Comparison of ENCODE assay signal across 24 mouse cellular contexts in the genomic region with DNA sequence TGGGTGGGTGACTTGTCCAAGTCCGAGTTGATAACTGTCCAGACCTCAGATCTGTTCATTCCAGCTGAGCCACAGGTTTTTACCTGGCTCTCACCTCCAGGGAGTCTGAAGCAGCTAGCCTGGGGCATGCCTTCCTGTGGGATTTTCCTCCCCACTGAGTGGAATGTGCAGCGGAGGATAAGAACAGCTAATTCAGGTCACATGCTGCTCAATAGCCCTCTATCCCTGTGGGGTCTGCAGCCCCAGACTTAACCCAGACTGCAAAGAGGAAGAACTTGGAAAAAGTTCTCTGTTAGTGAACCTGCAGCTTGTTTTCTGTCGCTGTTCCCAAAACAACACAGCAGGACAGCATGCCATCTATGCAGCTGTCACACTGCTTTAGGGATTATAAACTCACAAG. TPM values are rescaled to one million over a fixed set of nuclear protein-coding genes. Genes with fewer than 3 reads are reported as not detected.
DNase-seq lines count a peak whose midpoint lies in the region; ATAC-seq and TF ChIP-seq lines count a peak whose summit lies in the region.
"Had no signal": no experiment of that assay in that cellular context is flagged by ENCODE, and none has a peak within 500 bp of the region (broad histone marks: within the 10 kb centered on the region; RNA-seq: fewer than 3 reads in every experiment).

No protein-coding gene starts in this region.

- no peak overlapping the region for H3K4me3 ChIP-seq in forebrain, embryonic 10.5 days
- no peak overlapping the region for H3K4me3 ChIP-seq in forebrain, embryonic 14.5 days (ENCODE audit: low read depth, low read length)
- no peak overlapping the region for H3K4me3 ChIP-seq in kidney, adult 2 months (ENCODE audit: insufficient read depth, low read depth, low read length)
- H3K4me3 ChIP-seq in kidney, embryonic 16.5 days (ENCODE audit: low read length), result no peak overlapping the region
- H3K4me3 ChIP-seq in limb, embryonic 13.5 days, result no peak overlapping the region
- H3K4me3 ChIP-seq: heart, embryonic 12.5 days; hindbrain, embryonic 15.5 days; liver, embryonic 12.5 days; midbrain, embryonic 12.5 days; neural tube, embryonic 15.5 days had no signal

- peaks cover 48% of the 10 kb centered on the region for H3K4me1 ChIP-seq in forebrain, embryonic 10.5 days
- H3K4me1 ChIP-seq in forebrain, embryonic 14.5 days (ENCODE audit: control insufficient read depth, insufficient read depth, low read length), result peaks cover 4% of the 10 kb centered on the region; the same call in 1 of the 2 replicates
- peaks cover 19% of the 10 kb centered on the region for H3K4me1 ChIP-seq in kidney, adult 2 months (ENCODE audit: control insufficient read depth, insufficient read depth, low read length)
- peaks cover 25% of the 10 kb centered on the region for H3K4me1 ChIP-seq in kidney, embryonic 16.5 days (ENCODE audit: insufficient read depth, low read length)
- H3K4me1 ChIP-seq in limb, embryonic 13.5 days, result peaks cover 28% of the 10 kb centered on the region

- no peak overlapping the region for H3K9ac ChIP-seq in forebrain, embryonic 14.5 days (ENCODE audit: low read length)
- H3K9ac ChIP-seq in kidney, embryonic 16.5 days (replicated peaks; ENCODE audit: low read length), result no peak overlapping the region
- no peak overlapping the region for H3K9ac ChIP-seq in limb, embryonic 13.5 days
- H3K9ac ChIP-seq: heart, embryonic 12.5 days; hindbrain, embryonic 15.5 days; liver, embryonic 12.5 days; liver, postnatal 0 days; midbrain, embryonic 12.5 days; neural tube, embryonic 15.5 days had no signal

- no peaks in the 10 kb centered on the region for H3K27me3 ChIP-seq in forebrain, embryonic 10.5 days (ENCODE audit: poor library complexity, severe bottlenecking)
- no peaks in the 10 kb centered on the region for H3K27me3 ChIP-seq in forebrain, embryonic 14.5 days (replicated peaks; ENCODE audit: control insufficient read depth, insufficient read depth, low read length)
- H3K27me3 ChIP-seq in kidney, adult 2 months (replicated peaks; ENCODE audit: control insufficient read depth, insufficient read depth, low read length), result no peaks in the 10 kb centered on the region
- no peaks in the 10 kb centered on the region for H3K27me3 ChIP-seq in kidney, embryonic 16.5 days (ENCODE audit: insufficient read depth, low read length)
- no peaks in the 10 kb centered on the region for H3K27me3 ChIP-seq in limb, embryonic 13.5 days
- H3K27me3 ChIP-seq: heart, embryonic 12.5 days; hindbrain, embryonic 15.5 days; midbrain, embryonic 12.5 days; neural tube, embryonic 15.5 days had no signal

- 22% methylated on average over 3 of the region's 3 CpGs for WGBS in forebrain, embryonic 10.5 days
- 18% methylated on average over 3 of the region's 3 CpGs for WGBS in forebrain, embryonic 14.5 days
- 52% methylated on average over 3 of the region's 3 CpGs for WGBS in kidney, adult 2 months
- WGBS in kidney, embryonic 16.5 days, result 45% methylated on average over 3 of the region's 3 CpGs
- WGBS in limb, embryonic 13.5 days, result 11% methylated on average over 3 of the region's 3 CpGs

- TF ChIP-seq POLR2A in kidney, adult 2 months (IDR thresholded peaks at IDR 0.05; ENCODE audit: low read depth, low read length), result no peak

- no peaks in the 10 kb centered on the region for H3K9me3 ChIP-seq in forebrain, embryonic 10.5 days
- no peaks in the 10 kb centered on the region for H3K9me3 ChIP-seq in forebrain, embryonic 14.5 days (replicated peaks; ENCODE audit: control insufficient read depth, low read length)
- no peaks in the 10 kb centered on the region for H3K9me3 ChIP-seq in kidney, embryonic 16.5 days (ENCODE audit: low read length)
- no peaks in the 10 kb centered on the region for H3K9me3 ChIP-seq in limb, embryonic 13.5 days
- H3K9me3 ChIP-seq: G1E; heart, embryonic 12.5 days; hindbrain, embryonic 15.5 days; liver, embryonic 12.5 days; midbrain, embryonic 12.5 days; neural tube, embryonic 15.5 days had no signal

- H3K4me2 ChIP-seq in forebrain, embryonic 14.5 days (ENCODE audit: low read length), result no peak overlapping the region
- H3K4me2 ChIP-seq in kidney, embryonic 16.5 days (replicated peaks; ENCODE audit: low read depth, low read length), result no peak overlapping the region
- no peak overlapping the region for H3K4me2 ChIP-seq in limb, embryonic 13.5 days (replicated peaks)
- H3K4me2 ChIP-seq: heart, embryonic 12.5 days; hindbrain, embryonic 15.5 days; liver, embryonic 12.5 days; midbrain, embryonic 12.5 days; neural tube, embryonic 15.5 days had no signal

- 0 out of 2 replicates have a peak overlapping the region, but pooled peaks have one; percentile 22 for H3K27ac ChIP-seq in forebrain, embryonic 10.5 days
- H3K27ac ChIP-seq in forebrain, embryonic 14.5 days (ENCODE audit: low read depth, low read length), result no peak overlapping the region
- peak overlapping the region; percentile 44; the same call in 1 of the 2 replicates for H3K27ac ChIP-seq in kidney, adult 2 months (ENCODE audit: insufficient read depth, low read depth, low read length)
- H3K27ac ChIP-seq in kidney, embryonic 16.5 days (ENCODE audit: low read length), result no peak overlapping the region
- H3K27ac ChIP-seq in limb, embryonic 13.5 days, result peak overlapping the region; percentile 4; the same call in 1 of the 2 replicates
- H3K27ac ChIP-seq: liver, embryonic 12.5 days had no signal

- no peak for ATAC-seq in forebrain, embryonic 14.5 days
- ATAC-seq in kidney, embryonic 16.5 days (ENCODE audit: low FRiP score, low TSS enrichment), result no peak; the same call in 1 of the 2 replicates
- ATAC-seq in limb, embryonic 13.5 days (ENCODE audit: low FRiP score, low read depth), result no peak
- ATAC-seq: forebrain, embryonic 16.5 days; liver, embryonic 12.5 days; liver, postnatal 0 days had no signal

- no peak for TF ChIP-seq CTCF in kidney, adult 2 months (conservative IDR thresholded peaks at IDR 0.05; ENCODE audit: insufficient read depth, insufficient read length, low read depth, low read length)

- DNase-seq in forebrain, embryonic 10.5 days (ENCODE audit: extremely low spot score, low spot score), result no peak
- no peak for DNase-seq in forebrain, embryonic 14.5 days (ENCODE audit: low spot score)
- DNase-seq in kidney, adult 2 months, result no peak
- DNase-seq in Muller cell, postnatal 12 days (ENCODE audit: inconsistent ontology term), result peak; percentile 37
- DNase-seq in testis, postnatal 14 days (ENCODE audit: low spot score), result no peak
- DNase-seq: cerebellum, adult 2 months; cerebellum, postnatal 14 days; gastrocnemius, postnatal 25 days; kidney, adult 18-20 months; liver, postnatal 0 days; lung, postnatal 36 days; right cerebral cortex, adult 18-20 months; spleen, adult 18-20 months; thymus, adult 18-20 months; thymus, postnatal 25 days had no signal

- H3K36me3 ChIP-seq in forebrain, embryonic 10.5 days (replicated peaks), result no peaks in the 10 kb centered on the region
- no peaks in the 10 kb centered on the region for H3K36me3 ChIP-seq in forebrain, embryonic 14.5 days (ENCODE audit: control insufficient read depth, insufficient read depth, low read length)
- H3K36me3 ChIP-seq in kidney, adult 2 months (ENCODE audit: control insufficient read depth, insufficient read depth, low read length), result no peaks in the 10 kb centered on the region
- no peaks in the 10 kb centered on the region for H3K36me3 ChIP-seq in kidney, embryonic 16.5 days (ENCODE audit: insufficient read depth, low read length)
- H3K36me3 ChIP-seq in limb, embryonic 13.5 days, result no peaks in the 10 kb centered on the region
- H3K36me3 ChIP-seq: G1E; heart, embryonic 12.5 days; hindbrain, embryonic 15.5 days; liver, embryonic 12.5 days; midbrain, embryonic 12.5 days; neural tube, embryonic 15.5 days had no signal

RNA-seq across cellular contexts. Expression of a gene that starts 59.0 kb away (rescaled TPM):
- polyA plus RNA-seq in forebrain, embryonic 10.5 days (2016; fragmentation: Nextera tagmentation; extraction: Ambion mirVana), result 120 and 124 TPM in 2 replicates
- polyA plus RNA-seq in forebrain, embryonic 14.5 days (2014; fragmentation: Nextera tagmentation; extraction: Ambion mirVana), result 154 and 184 TPM in 2 replicates
- polyA plus RNA-seq in kidney, adult 2 months (2012; rRNA removed), result 131 and 137 TPM in 2 replicates
- polyA plus RNA-seq in kidney, embryonic 16.5 days (2015; fragmentation: Nextera tagmentation; extraction: Ambion mirVana), result 81.8 and 88.4 TPM in 2 replicates
- 108 and 109 TPM in 2 replicates for polyA plus RNA-seq in limb, embryonic 13.5 days (2015; fragmentation: Nextera tagmentation; extraction: Ambion mirVana)

Comparison
In these comparisons a context has a peak if more than half of its experiments do, and no peak if none do; other contexts are left out.
1. H3K27ac ChIP-seq: peak in forebrain, embryonic 10.5 days (single experiment), kidney, adult 2 months (single experiment) and limb, embryonic 13.5 days (single experiment); none in forebrain, embryonic 14.5 days (single experiment) and kidney, embryonic 16.5 days (single experiment).